ENCODE assay signal across 9 mouse cellular contexts in the genomic region with DNA sequence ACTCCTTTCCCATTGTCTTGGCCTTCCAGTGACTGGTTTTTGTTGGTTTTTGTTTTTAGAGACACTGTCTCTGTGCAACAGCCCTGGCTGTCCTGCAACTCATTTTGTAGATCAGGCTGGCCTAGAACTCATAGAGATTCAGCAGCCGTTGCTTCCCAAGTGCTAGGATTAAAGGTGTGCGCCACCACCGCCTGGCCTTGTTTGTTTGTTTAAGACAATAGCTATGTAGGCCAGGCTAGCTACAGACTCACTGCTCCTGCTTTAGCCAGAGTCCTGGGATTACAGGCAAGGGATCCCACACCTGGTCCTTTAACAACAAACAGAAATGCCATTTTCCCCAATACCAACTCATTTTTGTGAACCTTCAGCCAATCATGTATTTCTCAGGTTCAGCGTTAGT. TPM values are rescaled to one million over a fixed set of nuclear protein-coding genes. Genes with fewer than 3 reads are reported as not detected.
DNase-seq lines count a peak whose midpoint lies in the region; ATAC-seq lines count a peak whose summit lies in the region.
"Had no signal": no experiment of that assay in that cellular context is flagged by ENCODE, and none has a peak within 500 bp of the region (broad histone marks: within the 10 kb centered on the region; RNA-seq: fewer than 3 reads in every experiment).

Gene Rpgrip1, plus strand, starts transcription at position 359 of the 400 bp plus-strand sequence.

- no peak within 1 kb of the TSS for H3K9ac ChIP-seq in heart, embryonic 13.5 days
- H3K9ac ChIP-seq in hindbrain, embryonic 12.5 days, result no peak within 1 kb of the TSS
- no peak within 1 kb of the TSS for H3K9ac ChIP-seq in midbrain, embryonic 11.5 days (ENCODE audit: low read length)

- H3K36me3 ChIP-seq in heart, embryonic 13.5 days, result no peaks in the 10 kb centered on the region
- H3K36me3 ChIP-seq in hindbrain, embryonic 12.5 days, result no peaks in the 10 kb centered on the region
- H3K36me3 ChIP-seq in midbrain, embryonic 11.5 days (ENCODE audit: control insufficient read depth, insufficient read depth, low read length), result no peaks in the 10 kb centered on the region

- no peaks in the 10 kb centered on the region for H3K27me3 ChIP-seq in heart, embryonic 13.5 days (replicated peaks)
- no peaks in the 10 kb centered on the region for H3K27me3 ChIP-seq in hindbrain, embryonic 12.5 days
- no peaks in the 10 kb centered on the region for H3K27me3 ChIP-seq in midbrain, embryonic 11.5 days (ENCODE audit: control insufficient read depth, insufficient read depth, low read length)

- WGBS in heart, embryonic 13.5 days, result 83% methylated on average over 4 of the region's 4 CpGs
- 87% methylated on average over 4 of the region's 4 CpGs for WGBS in hindbrain, embryonic 12.5 days
- WGBS in midbrain, embryonic 11.5 days, result 87% methylated on average over 4 of the region's 4 CpGs

- intact Hi-C loops in heart, postnatal 36 days (cut with DNase I), result no loop called here

- peaks cover 10% of the 10 kb centered on the region for H3K4me1 ChIP-seq in heart, embryonic 13.5 days
- H3K4me1 ChIP-seq in hindbrain, embryonic 12.5 days, result no peaks in the 10 kb centered on the region
- no peaks in the 10 kb centered on the region for H3K4me1 ChIP-seq in midbrain, embryonic 11.5 days (ENCODE audit: control insufficient read depth, insufficient read depth, low read length)

- no peak within 1 kb of the TSS for H3K4me2 ChIP-seq in heart, embryonic 13.5 days
- no peak within 1 kb of the TSS for H3K4me2 ChIP-seq in hindbrain, embryonic 12.5 days (replicated peaks)
- no peak within 1 kb of the TSS for H3K4me2 ChIP-seq in midbrain, embryonic 11.5 days

- no peaks in the 10 kb centered on the region for H3K9me3 ChIP-seq in heart, embryonic 13.5 days
- no peaks in the 10 kb centered on the region for H3K9me3 ChIP-seq in hindbrain, embryonic 12.5 days (replicated peaks)
- no peaks in the 10 kb centered on the region for H3K9me3 ChIP-seq in midbrain, embryonic 11.5 days (ENCODE audit: control insufficient read depth, low read length)

- no peak within 1 kb of the TSS for H3K27ac ChIP-seq in heart, embryonic 13.5 days (replicated peaks)
- H3K27ac ChIP-seq in hindbrain, embryonic 12.5 days, result no peak within 1 kb of the TSS
- no peak within 1 kb of the TSS for H3K27ac ChIP-seq in midbrain, embryonic 11.5 days (ENCODE audit: low read depth, low read length)

- no peak within 1 kb of the TSS for H3K4me3 ChIP-seq in heart, embryonic 13.5 days
- H3K4me3 ChIP-seq in hindbrain, embryonic 12.5 days, result no peak within 1 kb of the TSS
- no peak within 1 kb of the TSS for H3K4me3 ChIP-seq in midbrain, embryonic 11.5 days (ENCODE audit: low read depth, low read length)

- no peak for ATAC-seq in heart, embryonic 13.5 days (ENCODE audit: extremely low read depth, insufficient number of reproducible peaks, low FRiP score, low TSS enrichment)
- ATAC-seq in activated CD4-positive, CD25-positive, alpha-beta regulatory T cell, adult 4 months, result no peak
- ATAC-seq in hindbrain, embryonic 12.5 days (ENCODE audit: low FRiP score), result no peak
- ATAC-seq in midbrain, embryonic 11.5 days (ENCODE audit: low FRiP score), result no peak

- DNase-seq in heart, postnatal 36 days, result no peak
- DNase-seq in midbrain, embryonic 11.5 days (ENCODE audit: low spot score, missing footprints), result no peak
- no peak for DNase-seq in embryo, embryonic 9.5 days (ENCODE audit: extremely low spot score)
- no peak for DNase-seq in layer of hippocampus, postnatal 10 days (ENCODE audit: low spot score in 2 of 2)
- DNase-seq in thymus, postnatal 4 days, result no peak
- DNase-seq: kidney, adult 8-10 months had no signal

RNA-seq across cellular contexts. Expression of gene Rpgrip1, which starts in this region (rescaled TPM):
- 37.7 and 38.8 TPM in 2 replicates for polyA plus RNA-seq in heart, embryonic 13.5 days (2015; fragmentation: Nextera tagmentation; extraction: Ambion mirVana)
- total RNA-seq in heart, postnatal 36 days (2021), result not detected
- 10 to 100 TPM; 71.4 to 94.9 TPM for polyA plus RNA-seq in activated CD4-positive, CD25-positive, alpha-beta regulatory T cell, adult 4 months (2017; shearing (Covaris generic))
- 53.6 and 58.4 TPM in 2 replicates for polyA plus RNA-seq in hindbrain, embryonic 12.5 days (2016; fragmentation: Nextera tagmentation; extraction: Ambion mirVana)
- 92.3 and 105 TPM in 2 replicates for polyA plus RNA-seq in midbrain, embryonic 11.5 days (2014; fragmentation: Nextera tagmentation; extraction: Ambion mirVana)
- total RNA-seq in layer of hippocampus, postnatal 10 days (2021), result 1 to 10 TPM; 1.8 to 3.3 TPM
